Mouse (Mus musculus) R1 (cell line): ENCODE data around the gene Clybl.

Experiments
- DNase-seq: peaks from one replicate; pipeline ENCODE4 v3.0.0-alpha.2; 2018; ENCODE audit warnings: low read depth, low spot score

Clybl gene

DNA sequence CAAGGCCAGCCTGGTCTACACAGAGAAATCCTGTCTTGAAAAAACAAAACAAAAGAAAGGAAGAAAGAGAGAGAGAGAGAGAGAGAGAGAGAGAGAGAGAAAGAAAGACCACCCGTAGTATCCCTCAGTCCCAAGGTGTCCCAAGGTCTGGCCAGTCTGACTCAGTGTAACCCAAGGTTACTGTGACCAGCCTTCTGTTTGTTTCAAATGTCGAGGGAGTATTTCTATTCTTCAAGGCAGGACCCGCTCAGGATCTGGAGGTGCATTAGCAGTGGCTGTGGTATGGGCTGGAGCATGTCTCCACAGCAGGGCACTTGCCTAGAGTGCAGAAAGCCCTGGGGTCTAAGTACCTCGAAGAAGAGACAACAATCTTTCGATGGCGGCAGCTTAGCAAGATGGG, 15.3 kb downstream of the Clybl start:
- no peak for DNase-seq

DNA sequence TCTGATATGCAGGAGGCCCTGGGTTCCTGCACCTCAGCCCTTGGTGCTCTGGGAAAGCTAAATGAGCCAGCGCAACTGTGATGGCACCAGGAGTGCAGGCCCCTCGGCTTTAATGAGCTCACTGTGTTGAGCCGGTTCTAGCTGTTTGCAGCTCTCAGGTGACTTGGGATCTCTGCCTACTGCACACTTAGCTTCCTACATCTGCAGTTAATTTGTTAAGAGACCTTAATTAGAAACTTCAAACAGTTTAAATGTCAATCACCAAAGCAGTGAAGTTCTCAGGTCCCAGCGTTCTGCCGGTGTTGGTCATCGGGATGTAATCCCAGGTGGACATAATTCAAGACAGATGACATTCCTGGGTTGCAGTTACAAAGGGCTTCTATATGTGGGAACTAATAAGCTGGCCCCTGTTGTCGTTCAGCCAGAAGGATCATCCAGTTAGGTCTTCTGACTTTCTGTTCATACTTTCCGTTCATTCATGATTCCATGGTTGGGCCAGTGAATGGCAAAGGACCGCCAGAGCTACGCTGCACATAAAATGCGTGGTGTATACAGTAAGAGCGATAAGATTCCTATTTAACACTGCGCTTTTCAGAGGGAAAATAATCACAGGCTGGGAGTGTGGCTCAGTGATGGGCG, 18.9 kb downstream of the Clybl start:
- no peak for DNase-seq

DNA sequence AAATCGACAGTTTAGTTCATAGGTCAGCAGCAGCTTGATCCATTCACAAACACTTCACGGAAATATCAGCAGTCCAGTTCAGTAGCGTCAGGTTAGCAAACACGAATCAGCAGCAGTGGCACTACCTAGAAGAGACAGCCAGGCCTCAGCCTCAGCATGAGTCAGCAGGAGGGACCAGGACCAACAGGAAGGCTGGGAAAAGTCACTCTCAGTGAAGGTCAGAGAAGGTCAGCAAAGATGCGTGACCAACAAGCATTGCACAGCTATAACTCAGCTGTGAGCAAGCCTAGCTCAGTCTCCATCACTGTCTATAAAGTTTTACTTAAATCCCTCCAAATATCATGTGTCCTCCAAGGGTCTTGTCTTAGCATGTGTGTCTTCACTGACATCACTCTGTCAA, 27.7 kb downstream of the Clybl start:
- DNase-seq: no peak

DNA sequence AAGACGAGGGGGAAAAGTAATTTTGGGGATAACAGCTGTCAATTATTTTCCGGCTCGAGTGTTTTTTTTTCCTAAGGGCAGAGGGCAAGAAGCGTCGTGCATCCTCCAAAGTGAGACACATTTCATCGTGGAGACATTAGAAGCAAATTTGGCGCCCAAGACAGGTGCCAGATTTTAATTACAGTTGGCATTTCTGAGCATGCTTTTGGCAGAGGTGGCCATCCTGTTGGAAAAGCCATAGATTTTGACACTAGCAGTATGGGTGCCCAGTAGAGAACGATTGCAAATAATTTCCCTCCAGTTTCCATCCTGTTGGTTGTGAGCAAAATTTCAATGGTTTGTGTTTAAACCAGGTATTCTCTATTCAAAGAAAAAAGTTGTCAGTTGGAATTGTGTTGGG, 32.1 kb downstream of the Clybl start:
- no peak for DNase-seq

DNA sequence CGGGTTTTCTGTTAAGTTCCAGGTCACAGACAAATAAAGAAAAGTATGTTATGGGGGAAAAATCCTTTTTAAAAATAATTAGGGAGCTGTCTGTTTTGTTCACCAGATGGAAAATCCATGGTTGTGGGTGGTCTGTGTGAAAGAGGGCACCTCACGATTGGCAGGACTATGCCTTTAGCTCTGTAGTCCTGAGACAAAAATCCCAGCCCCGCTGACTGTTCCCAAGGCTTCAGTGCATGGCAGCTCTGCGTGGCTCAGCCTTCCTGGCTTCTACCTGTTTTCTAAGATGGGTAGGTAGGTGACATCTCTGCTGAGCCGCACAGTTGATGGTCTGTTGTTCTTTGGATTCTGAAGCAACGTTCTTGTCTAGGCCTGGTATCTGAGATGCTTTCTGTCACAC, 32.6 kb downstream of the Clybl start:
- no peak for DNase-seq

DNA sequence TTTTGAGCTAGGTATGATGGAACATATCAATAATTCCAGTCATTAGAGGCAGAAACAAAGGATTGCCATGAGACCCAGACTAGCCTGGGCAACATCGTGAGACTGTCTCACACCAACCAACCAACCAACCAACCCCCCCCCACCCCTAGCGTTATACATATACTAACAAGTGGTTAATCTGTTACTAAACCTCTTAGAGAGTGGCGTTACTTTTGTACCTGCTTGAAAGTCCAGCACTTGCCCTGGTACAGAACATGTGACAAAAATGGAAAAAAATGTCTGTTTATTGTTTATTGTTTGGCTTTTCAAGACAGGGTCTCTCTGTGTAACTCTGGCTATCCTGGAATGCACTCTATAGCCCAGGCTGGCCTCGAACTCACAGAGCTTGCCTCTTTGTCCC, 35.7 kb downstream of the Clybl start:
- DNase-seq: no peak

DNA sequence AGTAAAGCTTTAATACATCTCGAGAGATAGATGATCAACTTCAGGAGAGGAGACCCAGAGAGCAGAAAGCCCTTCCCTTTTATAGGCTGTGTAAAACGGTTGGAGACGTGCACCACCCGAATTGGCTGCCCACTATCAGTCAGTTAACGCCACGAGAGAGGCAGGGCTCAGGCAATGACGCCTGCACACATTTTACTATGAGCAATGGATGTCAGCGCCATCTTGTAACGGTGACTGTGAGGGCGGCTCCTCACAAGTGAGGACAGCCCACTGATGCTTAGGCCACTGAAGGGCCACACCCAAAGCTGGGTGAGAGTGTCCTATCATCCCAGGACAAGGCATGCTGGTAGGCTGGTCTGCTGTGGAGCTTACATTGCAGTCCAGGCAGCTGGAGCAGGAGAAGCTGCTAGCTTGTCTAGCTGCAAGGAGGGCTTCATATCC, 41.5 kb downstream of the Clybl start:
- DNase-seq: peak; percentile 69

DNA sequence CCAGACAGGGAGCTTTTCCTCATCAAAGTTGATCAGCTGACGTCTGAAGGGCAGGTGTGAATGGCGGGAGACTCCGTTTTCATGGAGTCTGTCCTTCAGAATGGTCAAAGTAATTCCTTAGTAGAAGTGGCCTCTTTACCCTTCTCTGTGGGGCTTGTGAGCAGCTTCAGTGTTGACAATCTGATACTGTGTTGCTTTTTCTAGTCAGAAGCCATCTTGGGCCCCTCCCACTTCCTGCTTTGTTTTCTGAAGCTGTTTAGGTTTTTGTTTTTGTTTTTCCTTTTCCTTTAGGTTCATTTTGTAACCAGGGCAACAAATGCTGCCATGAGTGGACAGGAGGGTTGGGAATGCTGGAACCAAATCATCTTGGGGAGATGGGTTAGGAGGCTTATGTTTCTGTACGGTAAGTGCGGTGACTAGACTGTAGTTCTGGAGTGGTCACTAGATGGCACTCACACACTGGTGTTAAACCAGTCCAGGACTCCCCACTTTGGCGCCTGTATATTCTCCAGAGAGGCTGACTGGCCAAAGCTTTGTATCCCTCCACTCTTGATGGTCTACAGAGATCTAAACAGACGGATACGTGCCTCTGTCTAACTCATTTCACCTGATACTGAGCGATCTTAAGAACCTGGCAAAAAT, 42.1 kb downstream of the Clybl start:
- peak; percentile 82 for DNase-seq

DNA sequence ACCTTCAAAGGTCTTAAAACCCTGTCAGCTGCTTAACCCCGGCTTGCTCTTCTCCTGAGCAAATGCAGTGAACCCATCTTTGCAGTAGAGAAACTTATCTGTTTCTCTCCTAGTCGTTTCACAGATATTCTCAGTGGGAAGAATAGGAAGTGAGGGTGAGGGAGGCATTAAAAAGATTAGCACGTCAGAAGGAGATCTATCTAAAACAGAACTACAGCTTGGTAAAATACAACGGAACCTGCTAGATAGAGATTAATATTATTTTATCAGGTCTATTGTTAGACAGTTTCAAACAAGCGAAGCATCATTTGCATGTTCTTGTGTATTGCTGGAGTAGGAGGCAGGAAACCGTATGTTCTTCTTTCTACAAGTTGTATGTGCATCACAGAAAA, 42.6 kb downstream of the Clybl start:
- DNase-seq: no peak

DNA sequence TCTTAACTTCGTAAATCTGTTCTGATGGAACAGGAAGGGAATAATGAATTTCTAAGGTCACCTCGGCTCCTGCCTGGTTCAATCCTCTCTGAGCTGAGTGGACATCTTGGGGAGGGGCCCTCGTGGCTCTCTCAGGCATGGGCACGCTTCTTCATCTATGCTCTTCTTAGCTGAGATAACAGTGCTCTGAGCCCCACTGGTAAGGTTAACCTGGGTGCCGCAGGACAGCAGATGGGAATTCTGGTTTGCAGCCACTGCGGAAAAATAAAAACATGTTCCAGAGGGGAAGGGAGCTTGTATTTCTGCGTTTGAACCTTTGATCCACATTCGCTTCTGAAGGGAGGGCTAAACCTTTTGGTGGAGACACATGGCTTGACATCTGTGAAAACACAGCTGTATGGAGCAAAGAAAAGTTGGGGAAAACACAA, 43.0 kb downstream of the Clybl start:
- no peak for DNase-seq

DNA sequence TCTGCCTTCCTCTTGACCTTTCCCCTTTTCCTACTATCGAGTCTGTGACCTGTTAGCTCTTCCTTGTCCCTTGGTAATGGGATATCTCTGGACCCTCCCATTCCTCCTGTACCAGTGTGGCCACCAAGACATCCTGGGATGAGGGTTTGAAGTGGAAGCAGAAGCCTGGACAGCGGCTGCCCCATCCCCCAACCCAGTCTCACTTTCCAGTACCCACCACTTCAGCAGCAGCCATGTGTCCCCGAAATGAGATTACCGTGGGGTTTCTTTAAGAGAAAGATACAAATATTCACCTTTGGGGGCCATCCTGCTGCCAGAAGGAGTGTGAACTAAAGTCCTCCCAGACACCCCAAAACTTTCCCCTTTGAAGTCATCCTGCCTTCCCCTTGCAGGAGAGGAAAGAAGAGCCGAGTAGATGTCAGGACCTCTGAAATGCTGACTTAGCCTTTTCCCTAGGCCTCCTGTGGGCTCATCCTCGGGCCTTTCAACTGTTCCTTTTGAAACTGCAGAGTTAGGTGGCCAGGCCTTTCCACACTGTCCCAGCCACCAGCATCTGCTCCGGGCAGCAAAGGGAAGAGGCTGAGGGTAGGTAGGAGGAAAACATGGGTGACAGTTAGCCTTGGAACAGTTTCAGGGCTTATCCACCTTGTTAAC, 44.1 kb downstream of the Clybl start:
- no peak for DNase-seq

DNA sequence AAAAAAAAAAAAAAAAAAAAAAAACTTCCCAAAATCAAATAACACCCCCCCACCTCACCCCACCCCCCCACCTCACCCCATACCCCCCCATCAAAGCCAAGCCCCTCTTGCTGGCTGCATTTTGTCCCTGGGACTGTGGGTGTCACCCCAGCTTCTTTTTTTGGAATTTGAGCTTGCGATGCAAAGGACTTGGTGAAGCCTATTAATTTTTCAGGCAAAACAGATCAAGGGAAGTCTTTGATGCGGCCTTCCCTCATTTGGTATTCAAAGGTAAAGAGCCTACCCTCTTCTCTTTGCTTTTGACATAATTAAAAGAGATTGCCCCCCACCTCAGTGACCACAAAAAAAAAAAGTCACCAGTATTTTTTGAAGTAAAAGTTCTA, 44.6 kb downstream of the Clybl start:
- no peak for DNase-seq

DNA sequence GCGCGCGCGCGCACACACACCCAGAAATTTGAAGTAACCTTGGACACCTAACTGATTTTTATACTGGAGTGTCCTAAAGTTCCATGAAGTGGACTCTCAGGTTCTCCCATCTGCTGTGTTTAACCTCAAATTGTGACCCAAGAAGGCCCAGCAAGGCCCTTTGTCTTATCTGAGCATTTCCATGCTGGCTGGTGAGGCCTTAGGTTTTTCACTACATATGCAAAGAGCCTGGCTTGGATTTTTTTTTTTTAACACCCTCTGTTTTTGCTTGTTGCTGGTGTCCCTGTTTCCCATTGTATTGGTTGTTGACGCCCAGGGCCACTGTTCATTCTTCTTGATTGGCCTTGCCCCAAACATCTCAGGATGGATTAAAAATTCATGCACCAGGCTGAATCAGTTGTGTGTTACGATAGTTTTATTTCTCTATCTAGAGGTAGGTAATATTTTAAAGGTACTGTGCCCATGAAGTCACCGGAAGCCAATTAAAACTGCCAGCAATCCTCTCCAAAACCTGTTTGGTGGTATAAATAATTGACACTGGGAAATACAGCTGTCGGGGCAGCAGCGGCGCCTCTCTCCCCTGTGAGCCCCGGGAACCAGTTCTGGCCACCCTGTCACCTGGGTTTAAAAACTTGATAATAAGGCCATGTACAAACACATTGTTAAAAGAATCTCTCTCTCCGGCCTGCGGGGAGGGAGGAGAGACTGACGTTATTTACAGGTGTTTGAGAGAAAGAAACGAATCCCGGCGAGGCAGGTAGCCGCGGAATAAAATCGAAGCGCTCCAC, 45.4 kb downstream of the Clybl start:
- no peak for DNase-seq

DNA sequence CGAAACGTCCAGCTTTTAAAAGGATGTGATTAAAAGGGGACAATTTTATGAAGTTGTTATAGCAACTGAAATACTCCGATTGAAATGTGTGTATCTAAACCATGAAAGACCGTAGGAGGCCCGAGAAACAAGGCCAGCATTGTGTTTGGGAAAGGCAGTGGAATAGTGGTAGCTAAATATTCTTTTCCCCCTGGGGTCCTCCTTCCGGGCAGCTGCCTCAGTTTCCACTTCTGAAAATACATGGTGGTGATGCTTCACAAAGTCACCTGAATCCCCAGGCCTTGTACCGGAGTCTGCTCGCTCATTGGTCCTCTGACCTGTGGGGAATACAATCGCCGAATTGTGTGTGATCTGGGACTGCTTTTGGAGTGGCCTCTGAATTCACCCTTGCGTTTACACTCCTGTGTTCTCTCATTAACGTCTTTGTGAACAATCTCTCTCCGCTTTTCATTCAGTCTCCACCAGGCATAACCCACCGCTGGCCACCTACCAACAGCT, 46.0 kb downstream of the Clybl start:
- no peak for DNase-seq

DNA sequence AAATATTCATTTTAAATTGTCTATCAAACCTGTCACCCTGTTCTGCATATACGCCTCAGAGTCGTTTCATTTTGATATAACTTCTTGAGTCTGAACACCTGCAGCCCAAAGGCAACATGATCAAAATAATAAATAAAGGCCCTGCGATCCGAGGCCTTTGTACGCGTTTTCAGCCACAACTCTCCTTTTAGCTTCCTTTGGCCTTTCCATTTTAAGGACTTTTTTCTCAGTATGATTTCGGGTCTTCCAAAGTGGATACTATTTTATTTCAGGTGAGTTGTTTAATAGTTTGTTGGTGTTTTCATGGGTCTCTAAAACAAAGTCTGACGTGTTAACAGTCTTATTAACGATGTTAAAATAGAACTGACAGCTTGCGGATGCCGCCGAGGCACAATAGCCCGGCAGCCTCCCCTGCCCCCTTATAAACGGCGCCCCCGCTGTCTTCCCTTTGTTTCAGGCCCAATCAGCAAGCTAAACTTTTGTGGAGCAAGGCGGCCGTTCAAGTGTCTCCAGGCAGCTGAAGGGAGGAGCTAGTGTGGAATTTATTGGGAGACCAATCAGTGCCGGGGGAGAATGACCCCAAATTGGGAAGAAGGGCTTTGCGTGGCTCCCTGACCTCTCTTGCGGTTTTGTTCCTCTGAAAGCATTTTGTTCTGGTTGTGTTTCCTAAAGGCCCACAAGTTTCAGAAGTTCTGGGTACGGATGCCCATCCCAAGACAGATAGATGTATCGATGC, 47.5 kb downstream of the Clybl start:
- peak; percentile 89 for DNase-seq

DNA sequence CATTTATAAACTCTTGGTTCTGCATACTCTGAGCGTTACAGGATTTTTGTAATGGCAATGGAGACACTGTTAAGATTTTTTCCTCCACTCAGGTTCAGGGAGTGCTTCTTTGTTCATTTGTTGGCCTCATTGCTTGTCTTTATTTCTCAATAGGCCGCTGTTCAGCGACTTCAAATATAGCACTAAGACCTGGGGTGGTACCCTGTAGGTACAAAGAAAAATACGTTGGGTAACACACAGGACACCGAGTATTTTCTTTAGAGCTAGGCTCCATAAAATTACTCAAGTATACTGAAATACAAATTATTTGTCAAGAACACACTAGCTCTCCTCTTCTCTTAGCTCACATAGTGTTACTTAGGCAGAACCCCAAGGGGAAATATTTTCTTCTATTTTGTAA, 48.5 kb downstream of the Clybl start:
- DNase-seq: no peak

DNA sequence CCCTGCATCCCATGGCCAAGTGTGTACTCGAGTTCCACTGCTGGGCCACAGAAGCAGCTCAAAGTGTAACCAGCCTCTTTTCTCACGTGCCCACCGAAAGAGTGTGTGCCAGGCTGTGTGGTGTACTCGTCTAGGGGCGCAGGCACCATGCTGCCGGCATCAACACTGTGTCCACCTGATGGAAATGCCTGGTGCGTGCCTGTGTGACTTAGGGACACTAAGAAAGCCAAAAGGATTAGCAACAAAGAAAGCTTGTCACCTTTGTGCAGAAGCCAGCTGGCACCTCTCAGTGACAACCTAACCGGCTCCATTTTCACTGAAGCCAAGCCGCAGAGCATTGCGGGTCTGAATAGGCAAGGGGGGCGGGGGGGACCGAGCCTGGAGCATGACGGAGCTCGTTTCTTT, 49.1 kb downstream of the Clybl start:
- DNase-seq: no peak

DNA sequence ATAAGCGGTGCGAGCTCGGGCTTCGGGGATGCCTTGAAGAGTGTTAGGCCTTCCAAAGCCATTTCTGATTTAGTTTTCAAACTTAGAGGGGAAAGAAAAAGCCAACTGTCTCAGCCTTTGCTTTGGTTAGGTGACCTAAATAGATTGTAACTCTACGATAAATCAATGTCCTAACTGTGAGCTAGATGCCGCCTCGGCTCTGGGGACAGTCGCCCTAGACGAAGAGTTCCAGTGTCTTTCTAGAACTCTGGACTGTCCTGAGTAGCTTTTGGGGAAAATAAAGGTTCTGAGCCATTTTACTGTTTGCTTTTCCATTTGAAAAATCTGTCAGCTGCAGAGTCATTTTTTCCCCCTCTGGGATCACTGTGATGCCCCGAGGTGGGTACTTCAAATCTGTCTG, 49.6 kb downstream of the Clybl start:
- DNase-seq: no peak

DNA sequence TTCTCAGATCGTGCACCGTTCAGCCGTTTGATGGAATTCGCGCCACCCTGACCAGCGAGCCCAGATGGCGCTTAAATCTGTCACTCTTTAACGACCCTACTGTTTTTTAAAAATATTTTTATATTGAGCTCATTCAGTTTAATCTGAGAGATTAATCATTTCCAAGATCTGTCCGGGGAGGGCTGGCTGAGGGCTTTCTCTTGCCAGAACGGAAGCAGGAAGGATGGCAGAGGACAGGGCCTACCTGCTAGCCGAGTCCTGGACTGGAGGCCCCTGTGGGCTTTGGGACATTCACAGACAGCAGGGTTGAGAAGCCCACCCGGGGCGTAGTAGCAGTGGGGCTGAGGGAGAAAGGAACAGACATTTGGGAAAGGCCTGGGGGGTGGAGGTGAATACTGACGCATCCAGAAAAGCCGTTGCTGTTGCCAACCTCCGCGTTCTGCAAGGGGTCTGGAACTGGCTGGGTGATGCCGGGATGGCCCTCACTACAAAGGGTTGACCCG, 51.8 kb downstream of the Clybl start:
- DNase-seq: no peak

DNA sequence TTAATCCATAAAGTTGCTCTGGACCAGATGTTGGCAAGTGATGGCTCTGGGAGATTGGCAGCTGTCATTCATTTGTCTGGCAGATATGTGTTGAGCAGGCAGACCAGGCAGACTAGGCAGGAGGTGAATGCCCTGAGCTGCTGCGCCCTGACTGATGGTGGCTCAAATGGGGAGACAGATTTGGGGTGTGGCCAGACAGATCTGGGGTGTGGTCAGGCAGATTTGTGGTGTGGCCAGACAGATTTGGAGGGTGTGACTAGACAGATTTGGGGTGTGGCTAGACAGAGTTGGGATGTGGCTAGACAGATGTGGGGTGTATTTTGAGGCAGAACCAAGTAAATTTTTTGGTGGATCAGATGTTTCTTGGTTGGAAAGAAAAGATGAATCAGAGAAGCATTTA, 62.4 kb downstream of the Clybl start:
- peak; percentile 25 for DNase-seq
